Comparison of ENCODE assay signal across 8 mouse cellular contexts in the genomic region with DNA sequence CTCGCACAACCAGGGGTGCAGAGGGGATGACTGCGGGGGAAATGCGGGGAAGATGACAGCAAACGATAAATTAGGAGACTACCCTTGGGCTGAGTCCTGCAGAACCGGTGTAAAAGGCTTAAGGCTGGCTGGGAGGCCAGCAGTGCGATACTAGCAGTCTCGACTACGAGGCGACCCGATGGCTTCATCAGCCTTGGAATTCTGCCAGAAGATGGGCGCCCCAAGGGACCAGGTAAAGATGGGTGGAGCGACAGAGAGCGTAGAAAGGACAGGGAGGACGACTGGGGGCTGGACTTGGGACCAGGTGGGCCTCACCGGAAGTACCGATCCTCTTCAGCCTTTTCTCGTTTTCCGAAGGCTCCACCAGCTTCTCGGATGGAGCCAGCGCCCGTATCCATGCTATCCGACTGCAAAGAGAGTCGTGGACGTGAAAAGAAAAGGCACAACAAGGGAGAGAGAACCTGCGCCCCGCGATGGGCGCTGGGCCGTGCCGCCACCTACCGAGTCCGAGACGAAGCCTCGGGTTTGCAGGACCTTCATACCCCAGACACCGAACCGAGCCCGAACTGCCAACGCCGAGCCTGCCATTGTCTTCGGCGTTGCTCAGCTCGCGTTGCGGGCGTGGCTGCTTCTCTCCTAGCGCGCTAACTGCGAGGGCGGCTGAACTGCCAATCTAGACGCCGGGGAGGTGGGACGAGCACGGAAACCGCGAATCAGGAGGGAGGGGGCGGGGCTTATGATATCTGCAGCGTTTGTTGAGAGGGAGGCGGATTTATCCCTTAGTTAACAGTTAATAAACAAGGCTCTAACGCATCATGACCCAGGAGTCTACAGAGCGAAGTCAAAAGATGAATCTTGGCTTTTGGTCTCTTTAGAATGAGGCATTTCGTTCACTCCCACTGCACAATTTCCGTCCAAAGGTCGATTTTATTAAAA. TPM values are rescaled to one million over a fixed set of nuclear protein-coding genes. Genes with fewer than 3 reads are reported as not detected.
DNase-seq lines count a peak whose midpoint lies in the region; ATAC-seq and TF ChIP-seq lines count a peak whose summit lies in the region.

A gene (minus strand): TSS at position 679 of the 936 bp plus-strand sequence.

- in situ Hi-C loops in Patski (cut with MboI; ENCODE audit: low pct_unique_long_range_greater_than_20kb), result no loop called here

- no peaks in the 10 kb centered on the region for H3K9me3 ChIP-seq in hindbrain, embryonic 13.5 days

- peak within 1 kb of the TSS; percentile 88 for H3K4me2 ChIP-seq in hindbrain, embryonic 13.5 days

- peaks cover 50% of the 10 kb centered on the region for H3K4me1 ChIP-seq in hindbrain, embryonic 13.5 days (replicated peaks)

- CTCF ChIA-PET in Patski (lab: Charles Lee), result no interaction called here

- peak within 1 kb of the TSS; percentile 72 for H3K4me3 ChIP-seq in hindbrain, embryonic 13.5 days

- ATAC-seq in Patski, result peak; percentile 88
- peak; percentile 90 for ATAC-seq in hindbrain, embryonic 13.5 days (ENCODE audit: low FRiP score)

- peak within 1 kb of the TSS; percentile 95 for H3K9ac ChIP-seq in hindbrain, embryonic 13.5 days

- H3K27ac ChIP-seq in hindbrain, embryonic 13.5 days, result peak within 1 kb of the TSS; percentile 99

- TF ChIP-seq CTCF in Patski (IDR thresholded peaks at IDR 0.05), result no peak

- under 1% methylated on average over 63 of the region's 63 CpGs for WGBS in hindbrain, embryonic 13.5 days

- peaks cover 23% of the 10 kb centered on the region for H3K36me3 ChIP-seq in hindbrain, embryonic 13.5 days

- POLR2A ChIA-PET in Patski (lab: Charles Lee), result interaction anchor here (1.4 kb wide), 1 partner anchor 16 kb away, joined by 4 read pairs; no protein-coding TSS in a partner anchor

- no peak for DNase-seq in Patski (ENCODE audit: low read depth, low spot score)
- DNase-seq in cerebellum, postnatal 10 days, result peak; percentile 97
- peak; percentile 78 to 79 for DNase-seq in frontal cortex, postnatal 14 days (ENCODE audit: low spot score in 2 of 2)
- peak; percentile 71 for DNase-seq in left cerebral cortex, adult 11 months (ENCODE audit: low spot score)
- peak; percentile 93 to 94 for DNase-seq in lung, postnatal 4 days
- DNase-seq in right cerebral cortex, adult 18-20 months, result peak; percentile 92
- peak; percentile 52 for DNase-seq in urinary bladder, postnatal 10 days (ENCODE audit: low spot score)

- no peaks in the 10 kb centered on the region for H3K27me3 ChIP-seq in Patski
- H3K27me3 ChIP-seq in hindbrain, embryonic 13.5 days, result no peaks in the 10 kb centered on the region

RNA-seq across cellular contexts. Expression of the gene that starts here (rescaled TPM):
- polyA plus RNA-seq in Patski (2021), result 393 TPM
- 1,428 and 1,433 TPM in 2 replicates for polyA plus RNA-seq in hindbrain, embryonic 13.5 days (2015; fragmentation: Nextera tagmentation; extraction: Ambion mirVana)
